Mouse (Mus musculus): Measurements from ENCODE around the gene Tnfsf14.

DNA sequence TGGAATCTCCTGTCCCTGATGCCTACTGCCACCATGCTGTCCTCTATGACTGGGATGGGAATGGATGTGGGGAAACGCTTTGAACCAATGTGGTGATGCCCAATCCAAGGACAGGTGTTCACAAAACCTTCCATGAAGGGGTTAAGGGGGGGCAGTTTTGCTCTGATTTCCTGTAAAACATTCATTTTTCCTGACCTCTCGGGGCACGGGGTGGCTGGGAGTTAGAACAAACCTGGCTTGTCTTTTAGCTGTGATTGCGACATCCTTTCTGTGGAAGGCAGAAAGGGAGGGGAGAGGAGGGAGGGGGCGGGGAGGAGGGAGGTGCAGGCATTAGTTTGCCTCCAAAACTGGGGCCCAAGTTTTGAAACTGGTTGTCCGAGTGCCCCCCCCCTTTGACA, 36.8 kb upstream of the Tnfsf14 start:
- TF ChIP-seq CTCF (IDR thresholded peaks at IDR 0.05) (no peak), POLR2A (IDR thresholded peaks at IDR 0.05; ENCODE audit: insufficient read depth, low read depth, low read length) (no peak)

Data from heart, adult 2 months (tissue).